Mouse (Mus musculus) E14TG2a.4 (cell line): ENCODE data around the gene Gm49450.
A peak's percentile ranks its signal among the peaks of the same experiment; 100 is the strongest.

ENCODE experiments used
- H3K27me3 ChIP-seq: 2 replicates; pipeline ENCODE4 v1.6.1; 2014; ENCODE audit warnings: low read length, control low read depth; ENCODE audit not compliant: insufficient read depth
- H3K36me3 ChIP-seq: 2 replicates; pipeline ENCODE4 v1.6.1; 2014; ENCODE audit warnings: low read length, control low read depth; ENCODE audit not compliant: insufficient read depth
- H3K4me1 ChIP-seq: replicated peaks from 2 replicates; pipeline ENCODE4 v1.6.1; 2014; ENCODE audit warnings: low read depth, low read length, control low read depth
- H3K4me3 ChIP-seq: replicated peaks from 2 replicates; pipeline ENCODE4 v1.5.1; 2014; ENCODE audit warnings: mild to moderate bottlenecking, low read length
- H3K9me3 ChIP-seq: 2 replicates; pipeline ENCODE4 v1.6.1; 2014; ENCODE audit warnings: low read length, control low read depth
- CTCF ChIP-seq: conservative IDR thresholded peaks from 2 replicates; pipeline ENCODE4 v1.5.1; 2014; ENCODE audit warnings: low read length
- NANOG ChIP-seq: IDR thresholded peaks from 2 replicates; pipeline ENCODE4 v1.6.1; 2014; ENCODE audit warnings: borderline replicate concordance, low read length, mixed read lengths
- POU5F1 ChIP-seq: IDR thresholded peaks from 2 replicates; pipeline ENCODE4 v1.6.1; 2014; ENCODE audit warnings: low read length, borderline replicate concordance

The Gm49450 gene

GRCm38 (mm10) chr15:98993865-98994264 is 40.5 kb upstream of the Gm49450 start:
- TF ChIP-seq POU5F1 (no peak), NANOG (no peak), CTCF (peak; percentile 74)
- no peaks in the 10 kb centered on the region for H3K27me3 ChIP-seq
- H3K4me1 ChIP-seq, result peaks cover 90% of the 10 kb centered on the region
- H3K36me3 ChIP-seq, result no peaks in the 10 kb centered on the region
- H3K9me3 ChIP-seq, result no peaks in the 10 kb centered on the region
- H3K4me3 ChIP-seq, result peak overlapping the region; percentile 70; the same call in 1 of the 2 replicates

DNA sequence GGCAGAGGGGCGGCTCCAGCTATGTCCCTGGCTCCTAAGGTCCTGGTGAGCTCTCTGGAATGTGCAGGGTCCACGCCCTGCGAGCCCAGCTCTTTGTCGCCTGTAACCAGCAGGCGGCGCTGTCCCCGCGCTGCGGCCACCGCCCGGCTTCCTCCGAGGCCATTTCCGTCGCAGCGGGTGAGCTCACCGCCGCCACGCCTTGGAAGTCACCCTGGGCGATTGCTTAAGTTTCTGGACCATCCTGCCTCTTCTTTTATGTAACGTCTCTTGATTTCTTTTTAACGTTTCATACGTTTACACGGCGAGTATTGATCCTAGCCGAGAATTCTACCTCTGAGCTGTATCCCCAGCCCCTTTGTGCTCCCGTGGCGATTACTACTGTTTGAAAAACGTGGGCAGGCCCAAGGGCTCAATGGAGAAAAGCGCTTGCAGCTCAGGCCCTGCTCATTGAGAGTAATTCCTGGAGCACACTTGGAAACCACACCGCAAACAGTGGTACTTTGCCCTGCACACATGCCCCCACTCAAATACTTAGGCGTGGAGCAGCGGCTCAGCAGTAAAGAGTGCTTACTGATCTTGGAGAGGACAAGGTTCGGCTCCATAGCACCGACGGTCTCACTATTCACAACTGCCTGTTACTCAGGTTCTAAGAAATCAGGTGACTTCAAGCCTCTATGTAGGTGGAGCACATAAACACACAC is 39.9 kb upstream of the Gm49450 start:
- Histone ChIP-seq H3K27me3 (no peaks in the 10 kb centered on the region), H3K9me3 (no peaks in the 10 kb centered on the region), H3K36me3 (no peaks in the 10 kb centered on the region), H3K4me3 (peak overlapping the region; percentile 70), H3K4me1 (peaks cover 90% of the 10 kb centered on the region)
- TF ChIP-seq CTCF (peak; percentile 47), NANOG (peak; percentile 33; the same call in 1 of the 2 replicates), POU5F1 (no peak)

DNA sequence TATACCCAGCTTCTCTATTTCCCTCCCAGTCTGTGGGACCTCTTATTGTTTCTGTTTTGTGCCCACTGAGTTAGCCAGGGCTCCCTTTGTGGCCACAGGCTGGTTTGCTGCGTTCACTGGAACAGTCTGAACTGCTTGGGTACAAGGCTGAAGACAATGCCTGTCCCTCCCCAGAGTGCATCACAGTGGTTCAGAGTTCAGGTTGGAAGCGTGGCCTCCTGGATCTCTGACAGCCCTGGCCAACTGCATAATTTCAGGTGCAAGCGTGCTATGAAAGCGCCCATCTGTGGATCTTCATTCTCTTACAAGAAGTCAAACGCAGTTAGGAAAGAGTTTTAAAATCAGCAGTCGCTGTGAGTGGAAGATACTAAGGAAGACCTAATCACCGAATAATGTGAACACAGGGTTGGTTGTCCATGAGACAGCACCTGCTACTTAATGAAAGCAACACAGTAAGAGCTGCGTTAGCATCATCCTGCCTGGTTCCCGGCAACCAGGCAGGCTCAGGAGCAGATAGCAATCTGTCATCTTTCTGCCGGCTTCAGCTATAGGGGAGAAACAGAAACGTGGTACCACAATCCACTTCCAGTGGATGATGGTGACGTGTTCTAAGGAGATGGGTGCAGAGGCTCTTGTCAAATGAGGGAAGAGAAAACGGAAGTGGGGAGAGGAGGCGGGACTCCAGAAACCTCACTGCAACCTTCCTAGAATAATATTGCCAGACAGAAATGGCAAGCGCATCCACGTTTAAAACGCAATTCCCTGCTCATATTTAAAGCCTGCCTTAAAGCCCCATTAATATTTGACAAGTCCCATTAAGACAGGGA is 38.9 kb upstream of the Gm49450 start:
- peaks cover 90% of the 10 kb centered on the region for H3K4me1 ChIP-seq
- H3K4me3 ChIP-seq, result peak overlapping the region; percentile 68
- TF ChIP-seq CTCF (no peak), NANOG (no peak), POU5F1 (no peak)
- H3K27me3 ChIP-seq, result no peaks in the 10 kb centered on the region
- no peaks in the 10 kb centered on the region for H3K36me3 ChIP-seq
- no peaks in the 10 kb centered on the region for H3K9me3 ChIP-seq

GRCm38 (mm10) chr15:98991540-98992050 is 38.2 kb upstream of the Gm49450 start:
- Histone ChIP-seq H3K36me3 (no peaks in the 10 kb centered on the region), H3K27me3 (no peaks in the 10 kb centered on the region), H3K4me3 (peak overlapping the region; percentile 68), H3K9me3 (no peaks in the 10 kb centered on the region), H3K4me1 (peaks cover 90% of the 10 kb centered on the region)
- TF ChIP-seq CTCF (no peak), POU5F1 (no peak), NANOG (no peak; the same call in 1 of the 2 replicates)

DNA sequence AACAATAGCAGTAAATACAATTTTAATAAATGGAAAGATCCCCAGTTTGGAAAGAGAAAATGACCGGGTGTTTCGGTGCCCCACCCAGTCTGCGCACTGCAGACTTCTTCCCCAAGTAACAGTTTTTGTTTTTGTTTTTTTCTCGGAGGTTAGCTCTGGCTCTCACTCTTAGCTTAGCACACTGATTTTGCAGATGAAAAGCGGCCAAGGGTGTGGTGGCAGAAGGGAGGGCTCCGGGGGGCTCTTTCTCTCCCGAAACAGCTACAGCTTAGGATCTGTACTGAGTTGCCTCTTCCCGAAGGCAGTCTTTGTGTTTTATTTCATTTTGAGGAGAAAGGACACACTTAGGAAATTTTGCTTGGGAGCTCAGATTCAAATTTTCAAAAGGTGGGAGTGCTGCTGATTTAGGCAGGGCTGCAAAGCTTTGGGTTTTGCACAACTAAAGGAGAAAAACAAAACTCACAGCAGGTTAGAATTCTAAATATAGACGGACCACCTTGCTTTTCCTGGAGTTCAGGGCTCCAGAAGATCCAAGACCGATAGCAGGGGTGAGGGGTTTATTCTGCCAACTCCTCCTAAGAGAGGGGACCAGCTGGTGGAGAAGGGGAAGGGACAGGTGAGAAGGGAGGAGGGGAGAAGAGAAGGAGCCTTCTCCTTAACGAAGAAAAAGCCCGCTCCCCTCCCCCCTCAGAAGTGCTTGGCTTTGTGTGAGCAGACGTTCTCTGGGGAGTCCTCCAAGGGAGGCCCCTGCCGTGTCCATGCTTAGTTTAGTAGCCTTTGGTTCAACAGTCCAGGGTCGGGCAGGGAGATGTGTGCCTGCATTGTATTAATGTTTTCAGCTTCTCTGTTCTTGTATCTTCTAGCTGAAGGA is 37.6 kb upstream of the Gm49450 start:
- no peak for TF ChIP-seq CTCF
- TF ChIP-seq POU5F1, result no peak
- no peak; the same call in 1 of the 2 replicates for TF ChIP-seq NANOG
- H3K4me3 ChIP-seq, result peak overlapping the region; percentile 68

DNA sequence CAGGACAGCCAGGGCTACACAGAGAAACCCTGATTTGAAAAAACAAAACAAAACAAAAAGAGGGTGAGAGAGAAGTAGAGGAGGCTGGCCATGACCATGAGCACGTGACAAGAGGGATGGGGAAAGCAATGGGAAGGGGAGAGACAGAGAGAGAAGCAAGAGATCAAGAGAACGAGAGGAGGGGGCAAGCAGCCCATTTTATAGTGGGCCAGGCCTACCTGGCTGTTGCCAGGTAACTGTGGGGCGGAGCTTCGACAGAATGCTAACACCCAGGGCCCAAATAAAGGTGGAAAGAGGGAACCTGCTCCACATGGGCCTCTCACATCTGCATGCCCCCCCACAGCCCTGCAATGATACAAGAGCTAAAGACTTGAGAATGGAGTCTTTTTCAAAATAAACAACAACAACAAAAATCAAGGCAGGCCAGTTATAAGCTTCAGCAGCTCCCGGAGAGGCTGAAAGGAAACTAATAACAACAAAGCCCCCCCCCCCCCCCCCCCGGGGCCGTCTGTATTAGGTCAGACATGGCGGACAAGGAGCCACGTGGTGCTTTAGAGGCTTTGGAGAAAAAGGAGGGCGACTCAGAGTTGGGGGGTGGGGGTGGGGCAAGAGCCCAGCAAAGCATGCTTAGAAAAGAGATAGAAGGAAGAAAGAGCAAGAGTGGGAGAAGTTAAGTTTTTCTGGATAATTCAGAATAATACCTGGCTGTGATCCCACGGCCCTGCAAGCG is 36.5 kb upstream of the Gm49450 start:
- TF ChIP-seq POU5F1 (no peak), NANOG (no peak), CTCF (no peak)
- Histone ChIP-seq H3K9me3 (no peaks in the 10 kb centered on the region), H3K4me3 (peak overlapping the region; percentile 60)

More for the DNA sequence above, 37.6 kb upstream of the Gm49450 start:
- Histone ChIP-seq H3K36me3 (no peaks in the 10 kb centered on the region), H3K9me3 (no peaks in the 10 kb centered on the region), H3K27me3 (no peaks in the 10 kb centered on the region), H3K4me1 (peaks cover 89% of the 10 kb centered on the region)

DNA sequence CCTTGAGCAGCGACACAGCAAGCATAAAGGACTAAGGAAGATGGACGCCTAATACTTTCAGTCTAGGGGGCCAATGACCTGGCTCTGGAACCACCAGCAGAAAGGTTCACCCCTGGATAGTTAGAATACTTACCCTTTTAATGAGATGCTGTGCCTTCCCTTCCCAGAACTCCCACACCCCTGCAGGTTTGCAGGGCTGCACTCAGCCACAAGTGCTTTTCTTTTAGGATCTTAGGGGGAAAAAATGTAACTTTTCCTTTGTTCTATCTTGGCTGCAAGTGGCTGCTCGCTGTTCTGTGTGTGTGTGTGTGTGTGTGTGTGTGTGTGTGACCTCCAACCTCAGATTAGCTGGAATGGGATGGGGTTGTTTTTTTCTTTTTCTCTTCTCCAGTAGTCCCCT is 35.4 kb upstream of the Gm49450 start:
- peaks cover 91% of the 10 kb centered on the region for H3K4me1 ChIP-seq
- no peaks in the 10 kb centered on the region for H3K27me3 ChIP-seq
- H3K9me3 ChIP-seq, result no peaks in the 10 kb centered on the region
- TF ChIP-seq NANOG (no peak), CTCF (no peak), POU5F1 (no peak)
- H3K36me3 ChIP-seq, result no peaks in the 10 kb centered on the region
- peak overlapping the region; percentile 60 for H3K4me3 ChIP-seq

More for the DNA sequence above, 36.5 kb upstream of the Gm49450 start:
- Histone ChIP-seq H3K4me1 (peaks cover 89% of the 10 kb centered on the region), H3K27me3 (no peaks in the 10 kb centered on the region), H3K36me3 (no peaks in the 10 kb centered on the region)
